Mouse (Mus musculus): ENCODE results near the gene Iqcd.

- TF ChIP-seq CTCF (IDR thresholded peaks at IDR 0.05) (no peak), EP300 (IDR thresholded peaks at IDR 0.05) (no peak)
These were observed 33.0 kb downstream of the Iqcd start for GRCm38 (mm10) chr5:120621846-120622197.
